Mouse (Mus musculus): Measurements from ENCODE around the gene Ssh1. TPM values are rescaled to one million over a fixed set of nuclear protein-coding genes. Genes with fewer than 3 reads are reported as not detected.

The Ssh1 gene
- polyA plus RNA-seq, 2 experiments: 12.0 to 24.6 TPM

DNA sequence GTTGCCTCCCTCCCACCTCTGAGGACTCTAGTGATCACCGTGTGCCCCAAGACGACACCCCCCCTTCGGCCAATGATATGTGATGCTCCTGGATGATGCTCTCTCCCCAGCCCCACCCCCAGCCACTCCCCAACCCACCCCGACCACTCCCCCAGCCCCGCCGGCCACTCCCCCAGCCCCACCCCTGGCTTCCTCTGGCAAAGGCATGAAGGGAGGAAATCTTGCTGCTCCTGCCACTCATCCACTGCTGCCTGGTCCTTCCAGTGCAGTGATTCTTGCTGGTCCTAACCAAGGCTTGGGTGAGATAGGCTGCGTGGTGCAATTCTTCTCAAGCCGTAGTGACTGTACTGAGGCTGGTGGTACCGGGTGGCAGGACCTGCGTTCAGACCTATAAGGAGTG, 31.2 kb upstream of the Ssh1 start:
- H3K9me3 ChIP-seq (ENCODE audit: control insufficient read depth, low read length): no peaks in the 10 kb centered on the region
- no peak for DNase-seq (ENCODE audit: low spot score)

DNA sequence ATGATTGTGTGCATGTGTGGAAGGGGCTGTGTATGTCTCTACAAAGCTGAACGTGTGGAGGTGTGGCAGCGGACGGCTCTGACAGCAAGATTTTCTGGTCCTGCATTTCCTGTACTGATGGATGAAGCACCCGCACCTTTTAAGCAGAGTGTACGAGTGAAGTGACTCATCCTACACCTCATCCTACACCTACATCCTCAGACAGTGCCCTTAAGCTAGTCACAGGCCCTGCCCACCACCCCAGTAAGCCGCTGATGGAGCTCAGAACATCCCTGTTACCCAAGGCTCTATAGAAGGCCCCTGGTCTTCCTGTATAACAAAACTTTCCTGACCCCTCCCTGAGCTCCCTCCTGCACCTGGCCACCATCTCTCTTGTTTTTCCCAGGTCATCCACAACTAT, 30.7 kb upstream of the Ssh1 start:
- Histone ChIP-seq H3K9me3 (ENCODE audit: control insufficient read depth, low read length) (no peaks in the 10 kb centered on the region), H3K4me2 (replicated peaks; ENCODE audit: low read depth, low read length, severe bottlenecking) (no peak overlapping the region), H3K36me3 (ENCODE audit: control insufficient read depth, insufficient read depth, low read length) (no peaks in the 10 kb centered on the region), H3K4me1 (ENCODE audit: control insufficient read depth, insufficient read depth, low read length) (no peaks in the 10 kb centered on the region), H3K27ac (replicated peaks; ENCODE audit: low read depth, low read length) (no peak overlapping the region), H3K4me3 (replicated peaks; ENCODE audit: low read length) (no peak overlapping the region), H3K9ac (ENCODE audit: low read depth, low read length, severe bottlenecking) (no peak overlapping the region), H3K27me3 (ENCODE audit: control insufficient read depth, insufficient read depth, low read length) (no peaks in the 10 kb centered on the region)
- ATAC-seq (ENCODE audit: low FRiP score, low read depth) (no peak), DNase-seq (ENCODE audit: low spot score) (no peak)
- TF ChIP-seq POLR2A (IDR thresholded peaks at IDR 0.05; ENCODE audit: borderline replicate concordance, extremely low read depth, insufficient read depth, insufficient read length): no peak
- WGBS: 51% methylated on average over 5 of the region's 6 CpGs

More for the DNA sequence above, 31.2 kb upstream of the Ssh1 start:
- Histone ChIP-seq H3K36me3 (ENCODE audit: control insufficient read depth, insufficient read depth, low read length) (no peaks in the 10 kb centered on the region), H3K9ac (ENCODE audit: low read depth, low read length, severe bottlenecking) (no peak overlapping the region), H3K27me3 (ENCODE audit: control insufficient read depth, insufficient read depth, low read length) (no peaks in the 10 kb centered on the region), H3K4me3 (replicated peaks; ENCODE audit: low read length) (no peak overlapping the region), H3K4me2 (replicated peaks; ENCODE audit: low read depth, low read length, severe bottlenecking) (no peak overlapping the region), H3K27ac (replicated peaks; ENCODE audit: low read depth, low read length) (no peak overlapping the region), H3K4me1 (ENCODE audit: control insufficient read depth, insufficient read depth, low read length) (no peaks in the 10 kb centered on the region)
- no peak for TF ChIP-seq POLR2A (IDR thresholded peaks at IDR 0.05; ENCODE audit: borderline replicate concordance, extremely low read depth, insufficient read depth, insufficient read length)
- ATAC-seq (ENCODE audit: low FRiP score, low read depth): no peak
- 12% methylated on average over 10 of the region's 10 CpGs for WGBS

DNA sequence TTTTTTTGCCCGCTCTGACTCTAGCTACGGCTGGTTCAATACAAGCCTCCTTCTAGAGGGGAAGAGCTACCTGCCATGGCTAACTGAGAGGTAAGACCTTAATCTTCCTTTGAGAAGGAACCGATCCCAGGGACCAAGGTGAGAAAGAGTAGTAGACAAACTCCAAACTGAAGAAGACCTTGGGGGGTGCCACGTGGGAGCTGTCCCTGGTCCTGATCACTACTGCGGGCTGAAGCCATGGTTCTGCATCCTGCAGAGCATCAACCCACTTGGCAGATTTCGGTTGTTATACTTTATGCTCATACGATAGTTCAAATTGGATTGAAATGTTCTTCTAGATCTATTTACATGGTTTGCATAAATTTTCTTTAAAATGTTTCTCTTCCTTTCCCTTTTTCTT, 21.4 kb upstream of the Ssh1 start:
- ATAC-seq (ENCODE audit: low FRiP score, low read depth) (no peak), DNase-seq (ENCODE audit: low spot score) (peak; percentile 31)
- H3K9me3 ChIP-seq (ENCODE audit: control insufficient read depth, low read length): no peaks in the 10 kb centered on the region
- no peak overlapping the region for H3K4me3 ChIP-seq (replicated peaks; ENCODE audit: low read length)
- WGBS: 66% methylated on average over 7 of the region's 7 CpGs
- no peak overlapping the region for H3K27ac ChIP-seq (replicated peaks; ENCODE audit: low read depth, low read length)
- TF ChIP-seq POLR2A (IDR thresholded peaks at IDR 0.05; ENCODE audit: borderline replicate concordance, extremely low read depth, insufficient read depth, insufficient read length): no peak
- no peaks in the 10 kb centered on the region for H3K36me3 ChIP-seq (ENCODE audit: control insufficient read depth, insufficient read depth, low read length)
- H3K4me1 ChIP-seq (ENCODE audit: control insufficient read depth, insufficient read depth, low read length): no peaks in the 10 kb centered on the region
- no peaks in the 10 kb centered on the region for H3K27me3 ChIP-seq (ENCODE audit: control insufficient read depth, insufficient read depth, low read length)
- H3K9ac ChIP-seq (ENCODE audit: low read depth, low read length, severe bottlenecking): no peak overlapping the region
- no peak overlapping the region for H3K4me2 ChIP-seq (replicated peaks; ENCODE audit: low read depth, low read length, severe bottlenecking)

DNA sequence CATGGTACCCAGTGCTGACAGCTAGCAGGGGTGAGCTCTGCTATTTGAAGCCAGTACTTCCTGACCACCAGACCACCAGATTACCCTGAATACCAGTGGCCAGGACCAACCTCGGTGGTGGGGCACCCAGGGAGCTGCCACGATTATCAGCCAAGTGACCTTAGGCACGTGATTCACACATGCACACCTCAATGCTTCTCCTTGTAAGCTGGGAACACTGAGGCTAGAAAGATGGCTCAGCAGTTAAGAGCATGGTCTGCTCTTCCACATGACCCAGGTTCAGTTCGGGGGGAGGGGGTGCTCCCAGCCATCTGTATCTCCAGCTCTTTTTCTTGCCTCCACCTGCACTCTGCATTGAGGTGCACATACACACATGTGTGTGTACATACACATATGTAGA, 15.4 kb upstream of the Ssh1 start:
- no peak overlapping the region for H3K27ac ChIP-seq (replicated peaks; ENCODE audit: low read depth, low read length)
- no peaks in the 10 kb centered on the region for H3K36me3 ChIP-seq (ENCODE audit: control insufficient read depth, insufficient read depth, low read length)
- H3K4me3 ChIP-seq (replicated peaks; ENCODE audit: low read length): no peak overlapping the region
- no peak for ATAC-seq (ENCODE audit: low FRiP score, low read depth)
- DNase-seq (ENCODE audit: low spot score): no peak
- H3K4me2 ChIP-seq (replicated peaks; ENCODE audit: low read depth, low read length, severe bottlenecking): no peak overlapping the region
- no peaks in the 10 kb centered on the region for H3K4me1 ChIP-seq (ENCODE audit: control insufficient read depth, insufficient read depth, low read length)
- 77% methylated on average over 4 of the region's 4 CpGs for WGBS
- H3K27me3 ChIP-seq (ENCODE audit: control insufficient read depth, insufficient read depth, low read length): no peaks in the 10 kb centered on the region
- H3K9ac ChIP-seq (ENCODE audit: low read depth, low read length, severe bottlenecking): no peak overlapping the region
- TF ChIP-seq POLR2A (IDR thresholded peaks at IDR 0.05; ENCODE audit: borderline replicate concordance, extremely low read depth, insufficient read depth, insufficient read length): no peak
- H3K9me3 ChIP-seq (ENCODE audit: control insufficient read depth, low read length): no peaks in the 10 kb centered on the region

DNA sequence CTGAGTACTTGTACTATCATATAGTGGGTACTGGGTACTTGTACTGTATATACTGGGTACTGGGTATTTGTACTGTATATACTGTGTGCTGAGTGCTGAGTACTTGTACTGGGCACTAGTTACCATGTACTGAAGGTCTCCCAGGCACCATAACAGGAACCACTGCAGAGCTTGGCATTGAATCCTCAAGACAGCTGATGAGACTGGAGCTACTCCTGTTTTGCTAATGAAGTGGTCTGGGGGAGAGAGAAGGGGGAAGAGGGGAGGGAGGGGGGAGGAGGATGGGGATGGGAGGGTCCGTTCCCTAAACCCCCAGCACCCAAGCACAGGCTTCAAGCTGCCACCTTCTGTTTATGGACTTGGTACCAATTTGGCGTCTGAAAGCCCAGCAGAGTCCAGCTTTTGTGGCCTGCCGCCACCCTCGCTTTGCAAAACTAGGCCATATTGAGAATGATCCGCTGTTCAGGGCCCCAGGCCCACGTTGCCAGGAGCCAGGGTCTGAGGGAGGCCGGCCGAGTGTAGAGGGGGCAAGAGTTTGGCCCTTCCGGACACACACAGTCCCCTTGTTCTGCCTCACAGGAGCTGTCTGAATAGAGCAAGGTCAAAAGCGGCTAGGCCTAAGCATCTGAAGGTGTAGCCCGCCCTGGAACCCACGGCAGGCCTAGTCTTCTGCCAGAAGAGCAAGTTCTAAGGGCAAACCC, 14.2 kb upstream of the Ssh1 start:
- H3K27me3 ChIP-seq (ENCODE audit: control insufficient read depth, insufficient read depth, low read length): no peaks in the 10 kb centered on the region
- TF ChIP-seq POLR2A (IDR thresholded peaks at IDR 0.05; ENCODE audit: borderline replicate concordance, extremely low read depth, insufficient read depth, insufficient read length): no peak
- no peak overlapping the region for H3K4me2 ChIP-seq (replicated peaks; ENCODE audit: low read depth, low read length, severe bottlenecking)
- 85% methylated on average over 12 of the region's 12 CpGs for WGBS
- no peaks in the 10 kb centered on the region for H3K36me3 ChIP-seq (ENCODE audit: control insufficient read depth, insufficient read depth, low read length)
- DNase-seq (ENCODE audit: low spot score) (no peak), ATAC-seq (ENCODE audit: low FRiP score, low read depth) (no peak)
- no peaks in the 10 kb centered on the region for H3K4me1 ChIP-seq (ENCODE audit: control insufficient read depth, insufficient read depth, low read length)
- H3K9ac ChIP-seq (ENCODE audit: low read depth, low read length, severe bottlenecking): no peak overlapping the region
- no peaks in the 10 kb centered on the region for H3K9me3 ChIP-seq (ENCODE audit: control insufficient read depth, low read length)
- H3K4me3 ChIP-seq (replicated peaks; ENCODE audit: low read length): no peak overlapping the region
- H3K27ac ChIP-seq (replicated peaks; ENCODE audit: low read depth, low read length): no peak overlapping the region
